Comparison of ENCODE assay signal across 15 mouse cellular contexts in genomic region chr1:108110984-108111383, GRCm38 (mm10).
"Had no signal": no experiment of that assay in that cellular context is flagged by ENCODE, and none has a peak within 500 bp of the region (broad histone marks: within the 10 kb centered on the region; RNA-seq: fewer than 3 reads in every experiment).

No protein-coding gene starts in this region.

- H3K4me2 ChIP-seq: limb, embryonic 15.5 days; liver, embryonic 12.5 days; midbrain, embryonic 11.5 days; midbrain, embryonic 13.5 days; midbrain, embryonic 15.5 days; neural tube, embryonic 12.5 days; stomach, embryonic 15.5 days had no signal

- DNase-seq: right cerebral cortex, postnatal 14 days; thymus, adult 2 months; thymus, postnatal 25 days; thymus, postnatal 4 days had no signal

- H3K9me3 ChIP-seq: limb, embryonic 15.5 days; liver, embryonic 12.5 days; midbrain, embryonic 13.5 days; midbrain, embryonic 15.5 days; neural tube, embryonic 12.5 days; stomach, embryonic 15.5 days had no signal

- H3K27ac ChIP-seq: limb, embryonic 15.5 days; liver, embryonic 12.5 days; liver, embryonic 14.5 days; macrophage; midbrain, embryonic 13.5 days; midbrain, embryonic 15.5 days; neural tube, embryonic 12.5 days; stomach, embryonic 15.5 days; stomach, postnatal 0 days had no signal

- H3K4me1 ChIP-seq: limb, embryonic 15.5 days; liver, embryonic 12.5 days; megakaryocyte, embryonic 14.5 days; midbrain, embryonic 13.5 days; midbrain, embryonic 15.5 days; neural tube, embryonic 12.5 days; stomach, embryonic 15.5 days had no signal

- H3K36me3 ChIP-seq: limb, embryonic 15.5 days; liver, embryonic 12.5 days; midbrain, embryonic 13.5 days; midbrain, embryonic 15.5 days; neural tube, embryonic 12.5 days; stomach, embryonic 15.5 days had no signal

- H3K9ac ChIP-seq: limb, embryonic 15.5 days; liver, embryonic 12.5 days; liver, embryonic 14.5 days; midbrain, embryonic 13.5 days; midbrain, embryonic 15.5 days; neural tube, embryonic 12.5 days; stomach, embryonic 15.5 days had no signal

- H3K4me3 ChIP-seq: limb, embryonic 15.5 days; liver, embryonic 12.5 days; megakaryocyte, embryonic 14.5 days; midbrain, embryonic 13.5 days; midbrain, embryonic 15.5 days; neural tube, embryonic 12.5 days; stomach, embryonic 15.5 days had no signal

- H3K27me3 ChIP-seq: limb, embryonic 15.5 days; liver, embryonic 12.5 days; megakaryocyte, embryonic 14.5 days; midbrain, embryonic 13.5 days; midbrain, embryonic 15.5 days; neural tube, embryonic 12.5 days; stomach, embryonic 15.5 days had no signal

- ATAC-seq: liver, embryonic 12.5 days; midbrain, embryonic 13.5 days; midbrain, embryonic 15.5 days had no signal
